18 mouse cellular contexts compared by ENCODE assay signal in the genomic region with DNA sequence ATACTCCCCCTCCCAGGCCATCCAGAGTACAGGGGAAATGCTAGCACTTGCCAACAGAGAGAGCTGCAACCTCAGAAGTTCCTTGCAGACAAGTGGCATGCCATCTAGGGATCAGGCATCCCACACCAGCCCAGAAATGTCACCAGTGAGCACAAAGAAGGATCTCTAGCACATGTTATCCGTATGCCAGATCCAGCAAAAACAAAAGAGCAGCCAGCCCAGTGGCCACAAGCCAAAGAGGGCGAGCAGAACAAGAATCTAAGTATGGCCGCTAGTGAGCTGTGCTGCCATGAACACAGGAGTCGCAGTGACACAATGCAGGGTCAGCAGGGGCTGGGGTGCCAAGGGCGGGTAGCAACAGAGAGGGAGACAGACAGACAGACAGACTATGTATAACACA. TPM values are rescaled to one million over a fixed set of nuclear protein-coding genes. Genes with fewer than 3 reads are reported as not detected.
DNase-seq lines count a peak whose midpoint lies in the region; ATAC-seq lines count a peak whose summit lies in the region.
"Had no signal": no experiment of that assay in that cellular context is flagged by ENCODE, and none has a peak within 500 bp of the region (broad histone marks: within the 10 kb centered on the region; RNA-seq: fewer than 3 reads in every experiment).

No protein-coding gene starts in this region.

- no peaks in the 10 kb centered on the region for H3K27me3 ChIP-seq in heart, embryonic 12.5 days (replicated peaks)
- no peaks in the 10 kb centered on the region for H3K27me3 ChIP-seq in heart, embryonic 11.5 days (ENCODE audit: control insufficient read depth, insufficient read depth, low read length)
- H3K27me3 ChIP-seq: embryonic facial prominence, embryonic 13.5 days; forebrain, embryonic 12.5 days; midbrain, embryonic 12.5 days had no signal

- WGBS in heart, embryonic 12.5 days: 43% methylated on average over 5 of the region's 5 CpGs
- WGBS in heart, embryonic 11.5 days (ENCODE audit: insufficient replicate concordance): 49% methylated on average over 5 of the region's 5 CpGs

- no peak overlapping the region for H3K4me3 ChIP-seq in heart, embryonic 12.5 days
- H3K4me3 ChIP-seq in heart, embryonic 11.5 days (ENCODE audit: low read depth, low read length): no peak overlapping the region
- H3K4me3 ChIP-seq: embryonic facial prominence, embryonic 13.5 days; forebrain, embryonic 12.5 days; hindbrain, embryonic 10.5 days; midbrain, embryonic 12.5 days had no signal

- H3K9ac ChIP-seq in heart, embryonic 12.5 days: no peak overlapping the region
- H3K9ac ChIP-seq in heart, embryonic 11.5 days (ENCODE audit: low read depth, low read length): no peak overlapping the region
- H3K9ac ChIP-seq: embryonic facial prominence, embryonic 13.5 days; forebrain, embryonic 12.5 days; midbrain, embryonic 12.5 days had no signal

- peaks cover 68% of the 10 kb centered on the region for H3K4me1 ChIP-seq in heart, embryonic 12.5 days (replicated peaks)
- peaks cover 48% of the 10 kb centered on the region for H3K4me1 ChIP-seq in heart, embryonic 11.5 days (ENCODE audit: control insufficient read depth, insufficient read depth, low read length)
- H3K4me1 ChIP-seq: forebrain, embryonic 12.5 days; midbrain, embryonic 12.5 days had no signal

- H3K27ac ChIP-seq in heart, embryonic 12.5 days (ENCODE audit: poor library complexity, severe bottlenecking): peak overlapping the region; percentile 20
- H3K27ac ChIP-seq in heart, embryonic 11.5 days (ENCODE audit: low read depth, low read length): no peak overlapping the region
- H3K27ac ChIP-seq: embryonic facial prominence, embryonic 13.5 days; forebrain, embryonic 12.5 days; hindbrain, embryonic 10.5 days; midbrain, embryonic 12.5 days had no signal

- no peak for ATAC-seq in heart, embryonic 12.5 days (ENCODE audit: insufficient number of reproducible peaks, low FRiP score)
- no peak for ATAC-seq in heart, embryonic 11.5 days (replicated peaks; ENCODE audit: insufficient number of reproducible peaks, low FRiP score, low TSS enrichment)
- ATAC-seq: CD4-positive, CD25-positive, alpha-beta regulatory T cell, adult 4 months had no signal

- H3K9me3 ChIP-seq in heart, embryonic 12.5 days (replicated peaks): no peaks in the 10 kb centered on the region
- H3K9me3 ChIP-seq in heart, embryonic 11.5 days (replicated peaks; ENCODE audit: control insufficient read depth, low read length): no peaks in the 10 kb centered on the region
- H3K9me3 ChIP-seq: embryonic facial prominence, embryonic 13.5 days; forebrain, embryonic 12.5 days; hindbrain, embryonic 10.5 days; midbrain, embryonic 12.5 days had no signal

- H3K36me3 ChIP-seq in heart, embryonic 12.5 days: no peaks in the 10 kb centered on the region
- H3K36me3 ChIP-seq in heart, embryonic 11.5 days (ENCODE audit: control insufficient read depth, insufficient read depth, low read length): no peaks in the 10 kb centered on the region
- H3K36me3 ChIP-seq: embryonic facial prominence, embryonic 13.5 days; forebrain, embryonic 12.5 days; hindbrain, embryonic 10.5 days; midbrain, embryonic 12.5 days had no signal

- intact Hi-C loops in left cerebral cortex, postnatal 4 days (cut with DNase I): no loop called here
- intact Hi-C loops in left cerebral cortex, postnatal 10 days (cut with DNase I): no loop called here

- DNase-seq in left cerebral cortex, postnatal 4 days: peak; percentile 75
- DNase-seq in left cerebral cortex, postnatal 10 days (ENCODE audit: extremely low spot score in 1 of 2, low spot score in 2 of 2): no peak
- peak; percentile 59 for DNase-seq in NIH3T3 (ENCODE audit: low read depth)
- peak; percentile 46 for DNase-seq in brain, adult 2 months (ENCODE audit: low read depth, low spot score)
- no peak for DNase-seq in T-cell, adult 2 months (ENCODE audit: low spot score)
- no peak for DNase-seq in ovary, postnatal 36 days (ENCODE audit: low spot score)
- DNase-seq: adrenal gland, postnatal 36 days; gastrocnemius, postnatal 10 days; kidney, adult 11 months; kidney, postnatal 25 days; right cerebral cortex, postnatal 25 days had no signal

- H3K4me2 ChIP-seq in heart, embryonic 12.5 days: no peak overlapping the region; the same call in 1 of the 2 replicates
- no peak overlapping the region for H3K4me2 ChIP-seq in heart, embryonic 11.5 days
- H3K4me2 ChIP-seq: embryonic facial prominence, embryonic 13.5 days; forebrain, embryonic 12.5 days; midbrain, embryonic 12.5 days had no signal

RNA-seq across cellular contexts. Expression of gene Spon2, which starts 12.0 kb away (rescaled TPM):
- 75.6 and 76.5 TPM in 2 replicates for polyA plus RNA-seq in heart, embryonic 12.5 days (2016; fragmentation: Nextera tagmentation; extraction: Ambion mirVana)
- polyA plus RNA-seq in heart, embryonic 11.5 days (2014; fragmentation: Nextera tagmentation; extraction: Ambion mirVana): 43.9 and 51.6 TPM in 2 replicates
- total RNA-seq in left cerebral cortex, postnatal 4 days (2021): 1 to 10 TPM; 2.4 to 2.7 TPM
- under 1 TPM; 0.43 to 0.71 TPM for total RNA-seq in left cerebral cortex, postnatal 10 days (2021)
- polyA plus RNA-seq: CD4-positive, CD25-positive, alpha-beta regulatory T cell, adult 4 months had no signal

RNA-seq across cellular contexts. Expression of gene Ctbp1, which starts 44.5 kb away (rescaled TPM):
- 250 and 251 TPM in 2 replicates for polyA plus RNA-seq in heart, embryonic 12.5 days (2016; fragmentation: Nextera tagmentation; extraction: Ambion mirVana)
- polyA plus RNA-seq in heart, embryonic 11.5 days (2014; fragmentation: Nextera tagmentation; extraction: Ambion mirVana): 232 and 274 TPM in 2 replicates
- 100 to 1,000 TPM; 311 TPM for total RNA-seq in left cerebral cortex, postnatal 4 days (2021)
- 100 to 1,000 TPM; 275 to 299 TPM for total RNA-seq in left cerebral cortex, postnatal 10 days (2021)

Comparison
In these comparisons a context has a peak if more than half of its experiments do, and no peak if none do; other contexts are left out.
1. DNase-seq: peak in left cerebral cortex, postnatal 4 days (single experiment), NIH3T3 (single experiment) and brain, adult 2 months (single experiment); none in left cerebral cortex, postnatal 10 days (0 of 2), T-cell, adult 2 months (single experiment) and ovary, postnatal 36 days (single experiment).